12 mouse cellular contexts compared by ENCODE assay signal in genomic region chr16:67234862-67235261, GRCm38 (mm10).
A peak's percentile ranks its signal among the peaks of the same experiment; 100 is the strongest.
DNase-seq lines count a peak whose midpoint lies in the region; ATAC-seq and TF ChIP-seq lines count a peak whose summit lies in the region.
"Had no signal": no experiment of that assay in that cellular context is flagged by ENCODE, and none has a peak within 500 bp of the region (broad histone marks: within the 10 kb centered on the region; RNA-seq: fewer than 3 reads in every experiment).

No protein-coding gene starts in this region.

- no peak for ATAC-seq in midbrain, embryonic 14.5 days (ENCODE audit: low FRiP score, low TSS enrichment)
- ATAC-seq in inflammation-experienced regulatory T-cells, adult 6 months: no peak

- H3K4me2 ChIP-seq in midbrain, embryonic 14.5 days (ENCODE audit: low read length): no peak overlapping the region

- H3K36me3 ChIP-seq in midbrain, embryonic 14.5 days (ENCODE audit: control insufficient read depth, insufficient read depth, low read length): no peaks in the 10 kb centered on the region
- H3K36me3 ChIP-seq in midbrain, embryonic 10.5 days: no peaks in the 10 kb centered on the region

- no peaks in the 10 kb centered on the region for H3K9me3 ChIP-seq in midbrain, embryonic 14.5 days (ENCODE audit: control insufficient read depth, low read length)
- no peaks in the 10 kb centered on the region for H3K9me3 ChIP-seq in midbrain, embryonic 10.5 days (replicated peaks)

- peak; percentile 47 for TF ChIP-seq CTCF in gastrocnemius, adult 2 months (IDR thresholded peaks at IDR 0.05)

- no peaks in the 10 kb centered on the region for H3K4me1 ChIP-seq in midbrain, embryonic 14.5 days (ENCODE audit: control insufficient read depth, insufficient read depth, low read length)
- no peaks in the 10 kb centered on the region for H3K4me1 ChIP-seq in midbrain, embryonic 10.5 days

- no peak overlapping the region for H3K4me3 ChIP-seq in gastrocnemius, adult 2 months
- no peak overlapping the region for H3K4me3 ChIP-seq in midbrain, embryonic 14.5 days (replicated peaks; ENCODE audit: low read depth, low read length)
- H3K4me3 ChIP-seq in midbrain, embryonic 10.5 days: no peak overlapping the region

- intact Hi-C loops in gastrocnemius, adult 2 months (cut with DNase I): no loop called here
- intact Hi-C loops in gastrocnemius, postnatal 36 days (cut with DNase I): no loop called here

- no peaks in the 10 kb centered on the region for H3K27me3 ChIP-seq in midbrain, embryonic 14.5 days (ENCODE audit: control insufficient read depth, insufficient read depth, low read length)
- no peaks in the 10 kb centered on the region for H3K27me3 ChIP-seq in midbrain, embryonic 10.5 days (ENCODE audit: low read depth, poor library complexity, severe bottlenecking)

- no peak overlapping the region for H3K27ac ChIP-seq in gastrocnemius, adult 2 months
- H3K27ac ChIP-seq in midbrain, embryonic 14.5 days (replicated peaks; ENCODE audit: low read depth, low read length): no peak overlapping the region
- no peak overlapping the region for H3K27ac ChIP-seq in midbrain, embryonic 10.5 days (replicated peaks)

- WGBS in midbrain, embryonic 14.5 days: 19% methylated on average over 1 of the region's 1 CpGs
- 36% methylated on average over 1 of the region's 1 CpGs for WGBS in midbrain, embryonic 10.5 days

- no peak overlapping the region for H3K9ac ChIP-seq in midbrain, embryonic 14.5 days (replicated peaks; ENCODE audit: low read length)

- no peak for DNase-seq in gastrocnemius, adult 2 months
- DNase-seq in gastrocnemius, postnatal 36 days: no peak
- DNase-seq in midbrain, embryonic 14.5 days: peak; percentile 68
- DNase-seq in midbrain, embryonic 10.5 days (ENCODE audit: low spot score): no peak
- peak; percentile 6 for DNase-seq in c-Kit-positive CD71-positive TER-119-negative erythroid progenitor cells, embryonic 14.5 days (ENCODE audit: low read depth)
- no peak for DNase-seq in testis, postnatal 14 days (ENCODE audit: low spot score)
- no peak for DNase-seq in gastrocnemius, postnatal 10 days
- DNase-seq: heart, postnatal 36 days; kidney, postnatal 36 days; left cerebral cortex, postnatal 4 days; lung, postnatal 4 days had no signal

Comparison
In these comparisons a context has a peak if more than half of its experiments do, and no peak if none do; other contexts are left out.
1. DNase-seq: peak in midbrain, embryonic 14.5 days (single experiment) and c-Kit-positive CD71-positive TER-119-negative erythroid progenitor cells, embryonic 14.5 days (single experiment); none in gastrocnemius, adult 2 months (single experiment), gastrocnemius, postnatal 36 days (0 of 2), midbrain, embryonic 10.5 days (single experiment), testis, postnatal 14 days (single experiment) and gastrocnemius, postnatal 10 days (single experiment).